Mouse (Mus musculus) cerebellum, adult 11-12 months (tissue): ENCODE data around the gene Stag2.

Experiments
- DNase-seq: peaks from one replicate; pipeline ENCODE4 v3.0.0; 2022

The Stag2 gene

GRCm38 (mm10) chrX:42250342-42250741 lies 101.2 kb downstream of the Stag2 start:
- no peak for DNase-seq

GRCm38 (mm10) chrX:42272713-42273112 lies 123.6 kb downstream of the Stag2 start:
- no peak for DNase-seq

- no peak for DNase-seq
Observed at GRCm38 (mm10) chrX:42290215-42290614, 141.1 kb downstream of the Stag2 start.

GRCm38 (mm10) chrX:42315231-42315630 lies 166.1 kb downstream of the Stag2 start:
- no peak for DNase-seq

GRCm38 (mm10) chrX:42320424-42320823 lies 171.3 kb downstream of the Stag2 start:
- no peak for DNase-seq

GRCm38 (mm10) chrX:42321200-42321773 lies 172.2 kb downstream of the Stag2 start:
- DNase-seq = no peak

GRCm38 (mm10) chrX:42324848-42325247 lies 175.7 kb downstream of the Stag2 start:
- no peak for DNase-seq
